Mouse (Mus musculus) liver, adult (tissue): ENCODE results near the gene Ski.

Experiments
- GATA4 ChIP-seq: IDR thresholded peaks from 2 replicates; pipeline ENCODE4 v1.6.1; 2014; ENCODE audit warnings: mild to moderate bottlenecking, low read length; ENCODE audit not compliant: insufficient replicate concordance

Gene Ski

DNA sequence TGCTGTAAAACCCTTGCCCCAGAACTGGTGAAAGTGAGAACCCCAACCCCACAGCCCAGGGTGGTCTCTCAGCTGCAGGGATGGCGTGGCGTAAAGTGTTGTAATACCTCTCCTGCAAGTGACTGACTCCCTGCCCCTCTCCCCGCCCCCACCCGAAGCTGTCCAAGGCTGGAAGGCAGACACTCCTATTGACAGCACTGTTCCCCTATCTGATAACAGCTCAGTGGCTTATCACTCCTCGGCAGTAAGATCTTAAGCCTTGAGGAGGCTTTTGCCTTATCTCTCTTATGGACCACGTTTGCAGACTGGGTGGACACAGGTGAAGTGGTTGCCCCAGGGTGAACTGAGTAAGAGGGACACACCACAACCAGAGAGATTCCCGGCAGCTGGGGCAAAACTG is 97.1 kb downstream of the Ski start:
- no peak for TF ChIP-seq GATA4

DNA sequence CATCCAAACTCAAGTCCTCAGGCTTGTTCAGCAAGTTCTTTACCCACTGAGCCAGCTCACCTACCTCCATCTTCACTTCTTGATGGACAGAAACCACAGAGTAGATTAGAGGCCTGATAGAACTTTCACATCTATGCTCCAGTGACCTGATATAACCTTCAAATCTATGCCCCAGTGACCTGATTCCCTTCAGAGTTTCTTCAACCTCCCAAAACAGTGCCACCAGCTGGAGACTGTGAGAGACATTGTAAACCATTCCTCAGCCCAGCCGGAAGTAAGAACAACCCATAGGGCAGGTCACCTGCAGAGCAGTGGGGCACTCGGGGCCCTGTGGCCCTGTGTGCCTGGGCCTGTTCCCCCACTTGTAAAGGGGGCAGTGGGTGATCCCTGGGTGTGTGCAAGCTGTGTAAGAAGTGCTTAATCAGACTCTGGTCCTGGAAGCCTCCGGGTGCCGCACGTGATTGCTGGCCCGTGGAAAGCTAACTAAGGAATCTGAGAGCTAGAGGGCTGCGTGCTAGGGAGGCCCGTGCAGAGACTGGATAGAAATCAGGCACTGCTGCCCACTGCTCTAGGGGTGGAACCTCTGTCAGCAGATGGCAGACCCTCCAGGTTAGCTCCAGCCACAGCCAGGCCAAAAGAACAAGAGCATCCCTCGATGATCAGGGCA is 98.4 kb downstream of the Ski start:
- TF ChIP-seq GATA4: no peak

DNA sequence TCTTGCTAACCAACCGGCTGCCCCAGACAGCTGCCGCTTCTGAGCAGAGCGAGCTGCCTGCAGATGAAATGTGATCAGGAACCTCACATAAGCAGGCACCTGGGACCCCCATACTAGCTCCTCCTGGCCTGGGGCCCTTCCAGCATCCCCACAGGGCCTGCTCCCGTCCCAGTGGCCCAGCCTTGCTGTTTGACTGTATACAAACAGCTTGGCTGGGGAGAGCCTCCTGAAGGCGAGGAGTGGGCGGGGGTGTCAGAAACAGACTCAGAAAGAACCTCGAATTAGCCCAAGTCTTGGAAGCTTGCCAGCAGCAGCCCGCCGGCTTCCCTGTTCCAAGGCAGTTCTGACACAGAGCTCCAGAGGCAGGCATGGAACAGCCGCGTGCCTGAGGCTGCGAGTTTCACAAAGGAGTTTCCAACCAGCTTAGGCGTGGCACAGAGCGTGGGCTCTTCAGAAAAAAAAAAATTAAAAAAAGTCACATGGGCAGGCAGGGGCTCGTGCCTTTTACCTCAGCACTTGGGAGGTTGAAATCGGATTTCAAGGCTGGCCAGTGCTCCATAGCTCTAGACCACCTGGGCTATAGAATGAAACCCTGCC is 99.8 kb downstream of the Ski start:
- no peak for TF ChIP-seq GATA4

DNA sequence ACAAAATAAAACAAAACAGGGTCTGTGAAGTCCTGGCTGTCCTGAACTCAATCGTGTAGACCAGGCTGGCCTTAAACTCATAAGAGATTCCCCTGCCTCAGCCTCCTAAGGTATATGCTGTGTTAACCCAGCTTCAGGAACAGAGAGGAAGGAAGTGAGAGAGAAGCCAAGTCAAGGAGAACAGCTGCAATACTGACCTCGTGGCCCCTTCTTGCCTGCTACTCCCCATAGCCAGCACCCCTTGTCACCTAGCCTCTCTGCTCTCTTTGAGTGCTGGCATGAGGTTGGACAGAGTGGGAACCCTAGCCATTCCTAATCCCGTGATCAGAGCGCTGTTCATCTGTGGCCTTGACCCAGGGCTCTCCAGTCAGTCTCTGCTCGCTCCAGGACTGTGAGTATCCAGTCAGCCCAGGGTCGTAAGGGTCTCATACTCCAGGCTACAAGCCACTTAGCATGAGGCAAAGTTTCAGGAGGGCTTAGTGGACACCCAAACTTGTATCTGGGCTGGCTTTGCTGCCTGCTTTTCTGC is 100.4 kb downstream of the Ski start:
- TF ChIP-seq GATA4: no peak

DNA sequence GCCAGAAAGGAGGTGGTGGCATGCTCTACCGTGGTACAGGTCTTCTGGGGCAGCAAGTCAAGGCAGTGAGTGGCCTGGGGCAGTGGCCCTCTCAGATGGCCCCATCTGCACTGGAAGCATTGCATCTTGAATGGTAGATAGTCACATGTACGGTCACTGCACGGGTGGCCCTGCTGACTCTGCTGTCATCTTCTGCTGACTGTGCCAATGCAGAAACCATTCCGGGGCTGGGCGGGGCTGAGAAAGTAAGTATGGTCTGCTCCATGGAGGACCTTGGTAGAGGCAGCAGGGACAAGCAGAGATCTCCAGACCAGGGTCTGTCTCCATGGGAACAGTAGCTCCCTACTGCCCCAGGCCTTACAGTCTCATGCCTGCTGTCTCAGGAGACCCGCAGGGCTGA is 101.2 kb downstream of the Ski start:
- no peak for TF ChIP-seq GATA4

DNA sequence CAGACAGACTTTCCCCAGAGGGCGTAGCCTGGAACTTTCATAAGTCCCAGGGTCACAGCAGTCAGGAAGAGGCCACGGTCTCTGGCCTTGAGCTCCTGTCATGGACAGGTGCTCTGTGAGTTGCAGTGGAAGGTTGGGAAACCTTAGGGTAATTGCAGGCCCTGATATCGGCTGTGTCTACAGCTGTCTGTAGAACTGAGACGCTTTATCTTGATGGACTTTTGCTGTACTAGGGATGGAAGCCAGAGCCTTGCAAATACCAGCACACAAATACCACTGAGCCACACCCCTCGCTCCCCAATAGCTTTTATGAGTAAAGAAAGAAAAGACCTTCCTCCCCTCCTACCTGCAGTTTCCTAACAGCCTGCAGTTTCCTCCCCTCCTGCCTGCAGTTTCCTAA is 101.8 kb downstream of the Ski start:
- peak; percentile 99 for TF ChIP-seq GATA4

DNA sequence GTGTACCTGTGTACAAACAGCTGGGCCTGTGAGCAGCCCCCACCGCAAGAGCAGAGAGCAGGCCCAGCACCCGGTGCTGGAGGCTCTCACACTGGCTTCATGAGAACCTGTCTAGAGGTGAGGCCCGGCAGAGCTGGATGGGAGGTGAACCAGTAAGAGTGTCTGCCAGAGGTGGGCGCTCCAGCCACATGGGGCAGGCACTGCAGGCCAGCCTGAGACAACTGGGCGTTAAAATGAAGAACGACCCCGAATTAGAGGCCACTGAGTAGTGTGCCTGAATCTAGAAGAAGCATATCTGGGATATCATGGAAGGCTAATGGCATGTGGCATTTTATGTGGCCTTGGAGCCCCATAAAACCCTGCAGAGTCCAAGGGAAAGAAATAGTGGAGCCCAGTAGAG is 102.4 kb downstream of the Ski start:
- TF ChIP-seq GATA4: no peak

DNA sequence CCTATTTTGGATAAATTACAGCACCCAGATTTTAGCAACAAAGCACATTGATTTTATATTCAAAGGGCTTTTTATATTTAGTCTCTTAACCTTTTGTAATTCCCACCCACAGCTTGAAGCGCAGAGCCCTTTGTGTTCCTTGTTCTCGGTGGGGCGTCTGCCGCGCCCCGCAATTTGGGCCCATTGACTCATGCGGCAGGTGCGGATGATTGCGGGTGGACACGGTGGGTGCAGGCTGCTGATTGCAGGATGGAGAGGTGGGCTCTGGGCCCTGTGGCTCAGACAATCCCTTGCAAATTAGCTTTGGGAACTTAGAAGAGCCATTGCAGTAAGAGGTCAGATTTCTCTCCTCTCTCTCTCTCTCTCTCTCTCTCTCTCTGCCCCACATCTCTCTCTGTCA is 104.1 kb downstream of the Ski start:
- no peak for TF ChIP-seq GATA4

DNA sequence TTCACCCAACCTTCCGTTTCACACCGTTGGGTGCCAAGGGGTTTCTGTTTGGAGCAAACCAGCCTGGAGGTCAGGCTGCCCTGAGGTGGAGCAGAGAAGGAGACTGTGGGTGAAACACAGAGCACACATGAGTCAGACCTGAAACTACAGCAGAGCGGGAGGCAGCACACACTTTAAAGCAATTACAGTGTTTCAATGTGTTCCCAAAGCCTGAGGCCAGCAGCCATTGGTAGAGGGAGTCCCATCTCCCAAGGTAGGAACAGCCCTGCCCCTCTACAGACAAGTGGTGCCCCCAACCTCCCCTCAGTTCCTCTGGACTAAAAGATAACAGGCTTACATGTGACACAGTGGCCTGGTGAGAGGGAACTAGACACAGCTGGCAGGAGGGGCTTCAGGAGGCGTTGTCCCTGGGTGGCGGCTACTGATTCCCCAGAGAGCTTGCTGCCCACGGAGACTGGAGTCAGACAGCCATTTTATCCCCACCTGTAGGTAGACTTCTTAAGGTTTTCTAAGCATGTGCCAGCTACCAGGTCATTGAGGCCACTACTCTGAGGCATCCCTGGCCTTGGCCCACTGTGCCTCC is 104.9 kb downstream of the Ski start:
- TF ChIP-seq GATA4: no peak

DNA sequence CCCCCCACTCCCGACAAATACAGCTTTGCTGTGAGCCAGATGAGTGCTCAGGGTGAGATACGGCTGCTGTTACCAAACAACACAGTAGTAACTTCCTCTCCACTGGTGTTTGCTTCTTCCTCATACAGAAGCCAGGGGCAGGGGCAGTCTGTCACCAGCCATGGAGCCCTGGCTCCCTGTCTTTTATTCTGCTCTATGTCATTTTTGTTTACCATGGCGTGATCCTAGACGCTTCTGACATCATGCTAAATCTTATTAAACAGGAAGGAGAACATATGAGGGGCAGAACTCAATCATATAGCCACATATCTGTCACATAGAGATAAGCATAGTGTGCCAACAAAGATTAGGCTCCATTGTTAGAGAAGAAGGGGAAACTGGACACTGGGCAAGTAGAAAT is 105.8 kb downstream of the Ski start:
- no peak for TF ChIP-seq GATA4

DNA sequence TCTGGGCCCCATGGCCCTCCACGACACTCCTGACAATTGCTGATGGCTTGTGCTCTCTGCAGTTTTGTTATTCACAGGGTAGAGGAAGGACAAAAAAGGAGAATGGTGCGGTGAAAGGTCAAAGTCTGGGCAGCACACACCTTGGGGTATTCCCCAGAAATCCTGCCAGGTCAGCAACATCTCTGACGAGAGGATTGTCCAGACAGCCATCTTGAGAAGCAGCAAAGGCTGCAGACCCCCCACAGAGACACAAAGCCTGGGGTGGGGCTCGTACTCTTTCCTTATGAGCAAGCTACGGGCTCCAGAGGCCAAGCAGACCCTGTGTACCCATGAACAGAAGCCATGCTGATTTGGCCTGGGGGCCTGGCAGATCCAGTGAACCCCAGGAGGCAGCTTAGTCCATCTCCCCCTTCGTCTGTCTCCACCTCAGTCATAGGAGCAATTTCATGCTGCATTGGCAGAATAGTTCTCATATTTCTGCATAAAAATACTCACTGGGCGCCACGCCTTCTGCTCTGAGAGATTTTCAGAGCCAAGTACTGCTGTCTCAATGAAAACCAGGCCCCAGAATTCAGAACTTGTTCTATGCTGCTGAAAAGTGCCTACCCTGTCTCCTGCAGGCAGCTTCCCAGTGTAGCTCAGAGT is 108.5 kb downstream of the Ski start:
- no peak for TF ChIP-seq GATA4

DNA sequence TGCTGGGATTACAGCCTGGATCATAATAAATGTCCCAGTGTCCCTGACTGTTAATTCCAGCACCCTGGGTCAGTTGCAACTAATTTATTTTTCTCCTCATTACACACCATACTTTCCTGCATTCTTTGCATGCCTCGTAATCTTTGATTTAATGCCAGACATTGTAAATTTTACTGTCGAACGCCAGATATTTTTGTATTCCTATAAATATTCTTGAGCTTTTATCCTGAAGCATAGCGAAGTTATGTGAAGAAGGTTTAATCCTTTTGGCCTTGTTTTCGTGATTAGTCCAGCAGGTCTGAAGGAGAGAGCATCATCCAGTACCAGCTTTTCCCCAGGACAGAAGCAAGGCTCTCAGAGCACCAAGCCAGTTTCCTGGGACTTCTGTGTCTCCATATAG is 112.9 kb downstream of the Ski start:
- TF ChIP-seq GATA4: no peak

DNA sequence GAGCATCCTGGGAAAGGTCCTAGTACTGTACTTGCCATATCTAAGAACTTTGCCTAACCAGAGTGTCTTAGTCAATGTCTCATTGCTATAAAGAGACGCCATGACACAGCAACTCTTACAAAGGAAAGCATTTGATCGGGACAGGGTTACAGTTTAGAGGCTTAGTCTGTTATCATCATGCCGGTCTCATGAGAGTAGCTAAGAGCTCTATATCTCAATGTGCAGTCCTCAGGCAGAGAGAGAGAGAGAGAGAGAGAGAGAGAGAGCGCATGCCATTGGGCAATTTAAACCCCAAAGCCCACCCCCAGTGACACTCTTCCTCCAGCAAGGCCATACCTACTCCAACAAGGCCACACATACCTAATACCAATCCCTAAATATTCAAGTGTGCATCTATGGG is 114.5 kb downstream of the Ski start:
- no peak for TF ChIP-seq GATA4
